Mouse (Mus musculus) MEL (cell line): ENCODE measurements around the gene Vmn1r75. TPM values are rescaled to one million over a fixed set of nuclear protein-coding genes. Genes with fewer than 3 reads are reported as not detected.

ENCODE experiments used
- DNase-seq: peaks from one replicate; pipeline ENCODE4 v3.0.0; 2011; ENCODE audit warnings: low read depth, low spot score
- H3K27ac ChIP-seq: 2 replicates; pipeline ENCODE4 v1.5.1; 2012; ENCODE audit warnings: low read depth, mild to moderate bottlenecking, control low read depth, low read length, moderate library complexity; ENCODE audit not compliant: control insufficient read depth
- H3K27me3 ChIP-seq, 2 experiments: fragments of 150-350 bp in 1 of 2; sonication (generic) in 1 of 2; 2 replicates each; pipeline ENCODE4 v1.6.1; 2012; ENCODE audit warnings: low read length in 2 of 2, mild to moderate bottlenecking in 2 of 2, improper control_type of control experiment in 1 of 2, moderate library complexity in 1 of 2; ENCODE audit not compliant: insufficient read depth in 2 of 2, control insufficient read depth in 1 of 2
- H3K36me3 ChIP-seq, 2 experiments: 2 replicates each; pipeline ENCODE4 v1.6.1; 2012 to 2014; ENCODE audit warnings: low read length in 2 of 2, improper control_type of control experiment in 1 of 2, inconsistent platforms in 1 of 2, mild to moderate bottlenecking in 1 of 2; ENCODE audit not compliant: insufficient read depth in 2 of 2, control insufficient read depth in 1 of 2
- H3K4me1 ChIP-seq, 2 experiments: fragments of 150-350 bp in 1 of 2; sonication (generic) in 1 of 2; 2 replicates each; pipeline ENCODE4 v1.6.1; 2012; ENCODE audit warnings: low read length in 2 of 2, improper control_type of control experiment in 1 of 2, mild to moderate bottlenecking in 1 of 2; ENCODE audit not compliant: insufficient read depth in 2 of 2, control insufficient read depth in 1 of 2
- H3K4me3 ChIP-seq, 2 experiments: fragments of 150-350 bp in 1 of 2; sonication (generic) in 1 of 2; 2 replicates each; pipeline ENCODE4 v1.5.1; 2012; ENCODE audit warnings: low read depth in 2 of 2, low read length in 2 of 2, mild to moderate bottlenecking in 2 of 2, moderate library complexity in 2 of 2, control low read depth in 1 of 2, improper control_type of control experiment in 1 of 2; ENCODE audit not compliant: control insufficient read depth in 1 of 2, insufficient read depth in 1 of 2
- H3K79me2 ChIP-seq: 2 replicates; pipeline ENCODE4 v1.6.1; 2012; ENCODE audit warnings: mild to moderate bottlenecking, low read length, moderate library complexity; ENCODE audit not compliant: control insufficient read depth, poor library complexity, insufficient read depth
- H3K9ac ChIP-seq: 2 replicates; pipeline ENCODE4 v1.6.1; 2012; ENCODE audit warnings: low read depth, mild to moderate bottlenecking, control low read depth, low read length, moderate library complexity; ENCODE audit not compliant: control insufficient read depth, poor library complexity, severe bottlenecking
- H3K9me3 ChIP-seq: fragments of 150-350 bp; sonication (generic); replicated peaks from 2 replicates; pipeline ENCODE4 v1.6.1; 2012; ENCODE audit warnings: mild to moderate bottlenecking, low read length, improper control_type of control experiment, moderate library complexity; ENCODE audit not compliant: insufficient read depth
- ELF1 ChIP-seq: IDR thresholded peaks from 2 replicates; pipeline ENCODE4 v1.6.1; 2014; ENCODE audit warnings: low read depth, mild to moderate bottlenecking, inconsistent platforms, low read length, improper control_type of control experiment, moderate library complexity
- EP300 ChIP-seq, 2 experiments: IDR thresholded peaks; 2 replicates each; pipeline ENCODE4 v1.6.1; 2011; ENCODE audit warnings: improper control_type of control experiment in 2 of 2, low read length in 2 of 2, low read depth in 1 of 2, mild to moderate bottlenecking in 1 of 2
- MAFK ChIP-seq: IDR thresholded peaks from 2 replicates; pipeline ENCODE4 v1.6.1; 2011; ENCODE audit warnings: low read depth, mild to moderate bottlenecking, low read length, improper control_type of control experiment, borderline replicate concordance
- NRF1 ChIP-seq: IDR thresholded peaks from 2 replicates; pipeline ENCODE4 v1.6.1; 2014; ENCODE audit warnings: low read depth, mild to moderate bottlenecking, inconsistent platforms, low read length, improper control_type of control experiment, moderate library complexity; ENCODE audit not compliant: poor library complexity, insufficient read depth, severe bottlenecking
- POLR2A ChIP-seq, 2 experiments: IDR thresholded peaks; 2 replicates each; pipeline ENCODE4 v1.6.1; 2011 to 2012; ENCODE audit warnings: low read length in 2 of 2, mild to moderate bottlenecking in 2 of 2, control low read depth in 1 of 2, improper control_type of control experiment in 1 of 2, low read depth in 1 of 2, moderate library complexity in 1 of 2; ENCODE audit not compliant: control insufficient read depth in 1 of 2, insufficient read depth in 1 of 2, poor library complexity in 1 of 2
- RCOR1 ChIP-seq: IDR thresholded peaks from 2 replicates; pipeline ENCODE4 v1.6.1; 2012; ENCODE audit warnings: low read depth, mild to moderate bottlenecking, inconsistent platforms, low read length, improper control_type of control experiment
- polyA plus RNA-seq, 2 experiments: library from polyadenylated mRNA; stranded (reverse) in 1 of 2; unstranded in 1 of 2; fragments of >175 nt in 1 of 2; fragments of >200 nt in 1 of 2; gene quantifications; 2 replicates each; pipeline versions ENCODE4 v1.2.1 to v1.2.4; 2012; ENCODE audit warnings: low replicate concordance in 2 of 2, low read depth in 1 of 2; ENCODE audit not compliant: insufficient read length in 2 of 2, insufficient read depth in 1 of 2, missing spikeins in 1 of 2
- total RNA-seq: library from RNA; depleted of rRNA; stranded (reverse); fragments of 300-350 nt; gene quantifications from 2 replicates; pipeline ENCODE4 v1.2.3, GENCODE M21; 2012; rRNA removed

Vmn1r75 gene
- total RNA-seq (not detected in 2 replicates), polyA plus RNA-seq (not detected)

DNA sequence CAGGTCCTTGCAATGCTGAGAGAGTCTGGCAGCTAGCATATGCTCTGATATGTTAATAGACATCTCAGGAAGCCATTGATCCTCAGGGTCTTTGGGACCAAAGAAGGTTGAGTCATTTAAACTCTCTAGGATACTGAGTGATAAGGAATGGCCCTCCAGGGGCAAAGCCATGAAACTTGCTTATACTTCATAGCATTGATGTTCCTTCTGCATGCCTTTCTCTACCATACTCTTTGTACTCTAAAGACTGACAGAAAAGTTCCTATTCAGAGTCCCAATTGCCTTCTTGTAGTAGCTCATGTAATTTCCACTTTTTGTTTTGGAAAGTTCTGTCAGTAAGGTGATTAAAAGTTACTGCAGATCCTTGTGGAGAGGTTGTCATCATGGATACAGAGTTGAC is at the start of gene Vmn1r75:
TSS of gene Vmn1r75 (plus strand) at position 301 of the 400 bp plus-strand sequence.
- no peak within 1 kb of the TSS for H3K27ac ChIP-seq
- no peaks in the 10 kb centered on the region for H3K79me2 ChIP-seq
- no peaks in the 10 kb centered on the region for H3K9me3 ChIP-seq
- no peaks in the 10 kb centered on the region for H3K27me3 ChIP-seq
- no peaks in the 10 kb centered on the region for H3K36me3 ChIP-seq
- no peak for TF ChIP-seq NRF1
- no peak for TF ChIP-seq POLR2A (IDR thresholded peaks at IDR 0.05; ENCODE audit: control insufficient read depth in 1 of 2, insufficient read depth in 1 of 2, low read depth in 1 of 2, low read length in 2 of 2, poor library complexity in 1 of 2)
- no peak for TF ChIP-seq MAFK
- no peak for TF ChIP-seq ELF1
- no peak within 1 kb of the TSS for H3K4me3 ChIP-seq
- H3K9ac ChIP-seq: no peak within 1 kb of the TSS
- no peak for DNase-seq
- no peaks in the 10 kb centered on the region for H3K4me1 ChIP-seq

DNA sequence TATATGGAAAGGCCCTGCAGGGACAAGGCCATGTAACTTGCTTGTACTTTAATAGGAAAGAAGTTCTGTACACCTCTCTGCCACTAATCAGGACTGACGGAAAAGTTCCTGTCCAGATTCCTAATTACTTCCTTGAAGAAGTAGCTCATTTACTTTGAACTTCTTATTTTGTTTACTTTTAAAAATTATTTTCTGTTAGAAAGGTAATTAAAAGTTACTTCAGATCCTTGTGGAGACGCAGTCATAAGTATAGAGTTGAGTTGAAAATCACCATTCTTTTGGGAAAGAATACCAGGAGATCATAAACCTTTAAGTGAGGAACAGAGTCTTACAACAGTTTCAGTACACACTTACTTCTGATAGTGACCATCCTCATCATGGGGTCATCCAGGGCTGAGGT is 40.8 kb upstream of the Vmn1r75 start, which contains the start of gene Vmn1r74:
TSS of gene Vmn1r74 (plus strand) at position 301 of the 400 bp plus-strand sequence.
- no peaks in the 10 kb centered on the region for H3K4me1 ChIP-seq
- no peak within 1 kb of the TSS for H3K9ac ChIP-seq
- no peaks in the 10 kb centered on the region for H3K27me3 ChIP-seq
- H3K4me3 ChIP-seq: no peak within 1 kb of the TSS
- H3K9me3 ChIP-seq: no peaks in the 10 kb centered on the region
- no peaks in the 10 kb centered on the region for H3K79me2 ChIP-seq
- no peak for TF ChIP-seq EP300 (IDR thresholded peaks at IDR 0.05; ENCODE audit: low read depth in 1 of 2, low read length in 2 of 2)
- TF ChIP-seq RCOR1: no peak
- H3K27ac ChIP-seq: no peak within 1 kb of the TSS
- no peaks in the 10 kb centered on the region for H3K36me3 ChIP-seq
- DNase-seq: no peak

Other genes starting within 250 kb of the Vmn1r75 start
- gene Vmn1r72, start 194.5 kb upstream of the Vmn1r75 start, total RNA-seq: not detected in 2 replicates
- not detected for gene Vmn1r72, start 194.5 kb upstream of the Vmn1r75 start, polyA plus RNA-seq
- gene Vmn1r73, start 144.4 kb upstream of the Vmn1r75 start, total RNA-seq: not detected in 2 replicates
- not detected for gene Vmn1r73, start 144.4 kb upstream of the Vmn1r75 start, polyA plus RNA-seq
- not detected in 2 replicates for gene Vmn1r74, start 40.6 kb upstream of the Vmn1r75 start, total RNA-seq
- gene Vmn1r74, start 40.6 kb upstream of the Vmn1r75 start, polyA plus RNA-seq: not detected
- not detected in 2 replicates for gene Vmn1r76, start 63.6 kb downstream of the Vmn1r75 start, total RNA-seq
- not detected for gene Vmn1r76, start 63.6 kb downstream of the Vmn1r75 start, polyA plus RNA-seq
- gene Vmn1r77, start 162.1 kb downstream of the Vmn1r75 start, total RNA-seq: not detected in 2 replicates
- not detected for gene Vmn1r77, start 162.1 kb downstream of the Vmn1r75 start, polyA plus RNA-seq